Mouse (Mus musculus) brown adipose tissue, adult 24 weeks (tissue): ENCODE measurements around the gene Cela3b. TPM values are rescaled to one million over a fixed set of nuclear protein-coding genes. Genes with fewer than 3 reads are reported as not detected.

Experiments
- H3K27ac ChIP-seq: fragments of 200-500 bp; replicated peaks from 2 replicates; pipeline ENCODE4 v1.5.1; 2012; ENCODE audit warnings: low read depth, mild to moderate bottlenecking, low read length
- H3K4me1 ChIP-seq: fragments of 200-500 bp; 2 replicates; pipeline ENCODE4 v1.6.1; 2012; ENCODE audit warnings: low read length, mixed read lengths; ENCODE audit not compliant: control insufficient read depth, insufficient read depth, insufficient read length
- H3K4me3 ChIP-seq: fragments of 200-500 bp; 2 replicates; pipeline ENCODE4 v1.5.1; 2012; ENCODE audit warnings: low read depth, mild to moderate bottlenecking, low read length, moderate library complexity; ENCODE audit not compliant: insufficient read depth
- polyA plus RNA-seq: library from polyadenylated mRNA; stranded (reverse); fragments of >200 nt; gene quantifications from 2 replicates; pipeline ENCODE4 v1.2.4, GENCODE M21; 2012; ENCODE audit not compliant: missing spikeins, insufficient read depth, insufficient read length

The Cela3b gene
- not detected in 2 replicates for polyA plus RNA-seq

DNA sequence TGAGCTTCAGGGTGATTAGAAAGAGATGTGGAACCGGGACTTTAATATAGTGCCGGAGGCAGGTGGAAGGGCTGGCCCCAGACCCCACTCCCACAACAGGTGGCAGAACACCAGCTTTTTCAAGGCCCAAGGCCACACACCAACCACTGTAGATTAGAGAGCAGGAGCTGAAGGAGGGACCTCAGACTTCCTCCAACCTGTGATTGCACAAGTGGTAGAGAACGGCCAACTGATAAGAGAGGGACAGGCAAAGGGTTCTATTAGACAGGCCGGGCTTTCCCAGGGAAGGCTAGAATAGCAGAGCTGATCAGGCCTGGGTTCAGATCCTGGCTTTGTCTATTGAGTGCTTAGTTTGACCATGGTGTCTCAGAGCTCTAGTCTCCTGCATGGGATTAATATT is at the start of gene Cela3b:
Cela3b (minus strand) TSS at position 39 of the 400 bp plus-strand sequence.
- no peak within 1 kb of the TSS for H3K27ac ChIP-seq
- no peak within 1 kb of the TSS for H3K4me3 ChIP-seq
- H3K4me1 ChIP-seq: 0 out of 2 replicates have a peak, but pooled peaks cover 3% of the 10 kb centered on the region

DNA sequence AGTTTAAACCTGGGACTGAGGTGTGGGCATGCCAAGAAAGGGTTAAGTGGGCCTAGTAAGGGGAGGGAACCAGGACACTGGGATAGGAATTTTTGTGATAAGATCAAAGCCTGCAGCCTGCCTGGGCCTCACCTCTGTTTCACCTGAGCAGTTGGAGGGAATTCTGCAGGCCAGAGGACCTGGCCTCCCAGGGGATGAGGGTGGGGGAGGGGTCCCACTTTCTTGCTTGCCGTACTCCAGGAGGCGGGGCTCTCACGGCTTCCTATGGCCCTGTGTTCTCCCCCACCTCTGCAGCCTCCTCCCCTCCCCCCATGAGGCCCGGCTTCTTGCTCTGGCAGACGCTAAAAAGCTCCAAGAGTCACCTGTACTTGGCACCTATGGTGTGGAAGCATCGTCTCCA is 49.4 kb upstream of the Cela3b start:
- H3K4me3 ChIP-seq: 0 out of 2 replicates have a peak overlapping the region, but pooled peaks have one; percentile 3
- H3K4me1 ChIP-seq: peaks cover 68% of the 10 kb centered on the region
- peak overlapping the region; percentile 97 for H3K27ac ChIP-seq

- Histone ChIP-seq H3K27ac (peak overlapping the region; percentile 97), H3K4me3 (peak overlapping the region; percentile 47), H3K4me1 (peaks cover 61% of the 10 kb centered on the region)
Measured at GRCm38 (mm10) chr4:137478306-137478705, 48.0 kb upstream of the Cela3b start.

- peaks cover 67% of the 10 kb centered on the region for H3K4me1 ChIP-seq
- H3K27ac ChIP-seq: peak overlapping the region; percentile 92
- H3K4me3 ChIP-seq: peak overlapping the region; percentile 47
Measured at GRCm38 (mm10) chr4:137477611-137478010, 47.3 kb upstream of the Cela3b start.

- peak overlapping the region; percentile 92 for H3K27ac ChIP-seq
- peak overlapping the region; percentile 47 for H3K4me3 ChIP-seq
- peaks cover 63% of the 10 kb centered on the region for H3K4me1 ChIP-seq
Measured at GRCm38 (mm10) chr4:137476761-137477237, 46.5 kb upstream of the Cela3b start.

GRCm38 (mm10) chr4:137476065-137476760 is 45.9 kb upstream of the Cela3b start:
- peaks cover 57% of the 10 kb centered on the region for H3K4me1 ChIP-seq
- H3K27ac ChIP-seq: peak overlapping the region; percentile 92
- H3K4me3 ChIP-seq: peak overlapping the region; percentile 47

DNA sequence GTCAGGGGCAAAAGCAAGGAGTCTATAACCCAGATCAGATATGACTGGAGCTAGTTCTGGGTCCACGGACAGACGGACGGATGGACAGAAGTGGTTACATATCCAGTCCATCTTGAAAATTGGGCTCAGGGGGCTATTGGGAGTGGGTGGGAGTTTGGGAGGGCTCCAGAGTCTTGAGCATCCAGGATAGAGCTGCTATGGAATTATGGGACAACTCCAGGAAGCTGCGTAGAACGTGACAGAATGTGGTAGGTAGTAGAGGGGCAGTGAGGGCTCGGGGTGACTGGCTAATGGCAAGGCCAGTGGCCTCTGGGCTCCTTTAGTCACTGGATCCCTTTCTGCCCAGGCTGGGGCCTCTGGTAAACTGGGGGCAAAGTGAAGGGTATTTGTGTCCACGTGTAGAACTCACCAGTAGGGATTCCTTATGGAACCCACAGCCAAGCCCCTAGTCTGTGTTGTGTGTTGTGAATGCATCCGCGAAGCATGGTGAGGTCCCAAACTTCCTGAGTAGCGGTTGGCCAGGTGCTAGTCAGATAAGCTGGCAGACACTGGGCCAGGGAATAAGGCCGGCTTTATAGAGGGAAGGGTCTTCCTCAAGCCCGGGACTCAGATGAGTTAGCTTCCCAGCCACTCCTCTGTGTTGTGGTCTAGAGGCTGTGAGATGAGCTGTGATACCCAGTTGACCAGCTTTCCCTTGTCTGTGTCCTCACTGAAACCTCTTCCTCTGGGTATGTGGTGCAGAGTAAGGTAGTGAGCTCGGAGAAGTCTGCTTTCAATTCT is 45.1 kb upstream of the Cela3b start:
- peak overlapping the region; percentile 92 for H3K27ac ChIP-seq
- peak overlapping the region; percentile 47 for H3K4me3 ChIP-seq
- peaks cover 50% of the 10 kb centered on the region for H3K4me1 ChIP-seq

DNA sequence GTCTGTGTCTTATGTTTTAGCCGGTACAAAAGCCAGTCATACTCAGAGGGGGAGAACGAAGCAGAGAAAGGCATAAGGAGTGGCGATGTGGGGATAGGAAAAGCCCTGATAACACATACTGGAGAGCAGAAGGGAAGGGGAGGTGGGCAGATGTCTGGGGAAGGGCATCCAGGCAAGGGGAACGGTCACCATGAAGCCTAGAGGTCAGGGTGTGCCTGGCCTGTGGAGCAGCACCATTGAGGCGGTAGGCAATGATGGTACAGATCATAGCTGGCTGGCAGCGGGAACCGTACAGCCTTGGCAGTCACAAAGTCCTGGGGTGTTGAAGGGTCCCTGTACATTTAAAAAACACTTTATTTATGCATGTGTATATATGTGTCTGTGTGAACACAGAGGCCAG is 44.4 kb upstream of the Cela3b start:
- Histone ChIP-seq H3K4me1 (peaks cover 46% of the 10 kb centered on the region), H3K4me3 (peak overlapping the region; percentile 43), H3K27ac (peak overlapping the region; percentile 92)

- peak overlapping the region; percentile 92 for H3K27ac ChIP-seq
- H3K4me3 ChIP-seq: peak overlapping the region; percentile 43
- peaks cover 37% of the 10 kb centered on the region for H3K4me1 ChIP-seq
Measured at GRCm38 (mm10) chr4:137473701-137474388, 43.5 kb upstream of the Cela3b start.

DNA sequence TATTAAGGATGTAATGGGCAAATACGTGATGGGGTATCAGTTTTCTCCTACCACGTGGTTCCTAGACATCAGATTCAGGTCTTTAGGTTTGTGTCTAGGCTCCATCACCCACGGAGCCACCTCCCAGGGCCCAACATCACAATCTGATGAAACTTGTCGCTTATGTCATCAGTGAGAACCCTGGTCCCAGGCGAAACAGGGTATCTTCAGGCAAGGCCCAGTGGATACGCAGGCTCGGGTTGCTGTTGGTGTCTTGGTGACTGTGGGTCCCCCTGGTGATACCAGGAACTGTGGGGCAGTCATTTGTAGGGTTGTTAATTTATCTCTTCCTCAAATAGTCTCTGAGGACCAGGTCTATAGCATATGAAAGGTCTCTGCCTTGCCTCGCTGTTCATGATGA is 42.9 kb upstream of the Cela3b start:
- Histone ChIP-seq H3K4me1 (peaks cover 34% of the 10 kb centered on the region), H3K27ac (peak overlapping the region; percentile 92), H3K4me3 (peak overlapping the region; percentile 43)

- peak overlapping the region; percentile 92 for H3K4me3 ChIP-seq
- peak overlapping the region; percentile 97 for H3K27ac ChIP-seq
- H3K4me1 ChIP-seq: peaks cover 31% of the 10 kb centered on the region
Measured at GRCm38 (mm10) chr4:137471326-137471725, 41.0 kb upstream of the Cela3b start.

GRCm38 (mm10) chr4:137470701-137471317 is 40.5 kb upstream of the Cela3b start:
- peak overlapping the region; percentile 97 for H3K27ac ChIP-seq
- H3K4me3 ChIP-seq: peak overlapping the region; percentile 92
- peaks cover 30% of the 10 kb centered on the region for H3K4me1 ChIP-seq

- Histone ChIP-seq H3K4me3 (peak overlapping the region; percentile 92), H3K4me1 (peaks cover 22% of the 10 kb centered on the region), H3K27ac (peak overlapping the region; percentile 97)
Measured at GRCm38 (mm10) chr4:137469845-137470692, 39.7 kb upstream of the Cela3b start.
